18 mouse cellular contexts compared by ENCODE assay signal in genomic region chr6:63381061-63381611, GRCm38 (mm10).
DNase-seq lines count a peak whose midpoint lies in the region; ATAC-seq and TF ChIP-seq lines count a peak whose summit lies in the region.
"Had no signal": no experiment of that assay in that cellular context is flagged by ENCODE, and none has a peak within 500 bp of the region (broad histone marks: within the 10 kb centered on the region; RNA-seq: fewer than 3 reads in every experiment).

No protein-coding gene starts in this region.

- peak; percentile 19; the same call in 1 of the 2 replicates for TF ChIP-seq CTCF in forebrain, postnatal 0 days (IDR thresholded peaks at IDR 0.05; ENCODE audit: low read depth)
- TF ChIP-seq CTCF in lung, postnatal 0 days (IDR thresholded peaks at IDR 0.05): peak; percentile 50

- H3K9ac ChIP-seq in forebrain, postnatal 0 days: no peak overlapping the region
- H3K9ac ChIP-seq in forebrain, embryonic 11.5 days (ENCODE audit: low read length): no peak overlapping the region
- H3K9ac ChIP-seq in lung, postnatal 0 days (replicated peaks; ENCODE audit: low read depth): no peak overlapping the region
- no peak overlapping the region for H3K9ac ChIP-seq in kidney, embryonic 14.5 days (ENCODE audit: low read depth, low read length)
- H3K9ac ChIP-seq: limb, embryonic 12.5 days; lung, embryonic 15.5 days; neural tube, embryonic 13.5 days; stomach, embryonic 15.5 days had no signal

- WGBS in forebrain, postnatal 0 days: 61% methylated on average over 1 of the region's 1 CpGs
- WGBS in forebrain, embryonic 11.5 days: 67% methylated on average over 1 of the region's 1 CpGs
- WGBS in lung, postnatal 0 days: 71% methylated on average over 1 of the region's 1 CpGs
- WGBS in kidney, embryonic 14.5 days: 88% methylated on average over 1 of the region's 1 CpGs

- no peaks in the 10 kb centered on the region for H3K36me3 ChIP-seq in forebrain, postnatal 0 days (ENCODE audit: insufficient read depth)
- no peaks in the 10 kb centered on the region for H3K36me3 ChIP-seq in forebrain, embryonic 11.5 days (ENCODE audit: control insufficient read depth, insufficient read depth, low read length)
- no peaks in the 10 kb centered on the region for H3K36me3 ChIP-seq in lung, postnatal 0 days (ENCODE audit: insufficient read depth, low read length)
- H3K36me3 ChIP-seq in kidney, embryonic 14.5 days (ENCODE audit: control insufficient read depth, insufficient read depth, low read length): no peaks in the 10 kb centered on the region
- H3K36me3 ChIP-seq: limb, embryonic 12.5 days; lung, embryonic 15.5 days; neural tube, embryonic 13.5 days; stomach, embryonic 15.5 days had no signal

- peak; percentile 3 for DNase-seq in forebrain, postnatal 0 days
- no peak for DNase-seq in forebrain, embryonic 11.5 days (ENCODE audit: low spot score)
- DNase-seq in lung, postnatal 0 days (ENCODE audit: low spot score): no peak
- DNase-seq in lung, postnatal 25 days (ENCODE audit: low spot score): no peak
- peak; percentile 39 to 41 for DNase-seq in cerebellum, adult 18-20 months
- peak; percentile 2 for DNase-seq in embryo, embryonic 9.5 days (ENCODE audit: extremely low spot score)
- DNase-seq in thymus, postnatal 25 days: no peak
- DNase-seq: adrenal gland, adult 8-10 months; B cell, adult 2 months; heart, adult 11 months; heart, postnatal 36 days; layer of hippocampus, adult 9-11 months had no signal

- peak; percentile 50 for ATAC-seq in forebrain, postnatal 0 days
- no peak for ATAC-seq in forebrain, embryonic 11.5 days (replicated peaks; ENCODE audit: low FRiP score)
- ATAC-seq in lung, postnatal 0 days: no peak
- ATAC-seq in kidney, embryonic 14.5 days (ENCODE audit: low FRiP score, low TSS enrichment): no peak

- H3K4me2 ChIP-seq in forebrain, postnatal 0 days (ENCODE audit: low read depth): no peak overlapping the region
- no peak overlapping the region for H3K4me2 ChIP-seq in forebrain, embryonic 11.5 days (ENCODE audit: low read depth, low read length, severe bottlenecking)
- H3K4me2 ChIP-seq in lung, postnatal 0 days (replicated peaks; ENCODE audit: low read depth, low read length): no peak overlapping the region
- no peak overlapping the region for H3K4me2 ChIP-seq in kidney, embryonic 14.5 days (replicated peaks; ENCODE audit: low read depth, low read length)
- H3K4me2 ChIP-seq: limb, embryonic 12.5 days; lung, embryonic 15.5 days; midbrain, embryonic 11.5 days; neural tube, embryonic 13.5 days; stomach, embryonic 15.5 days had no signal

- no peak overlapping the region for H3K27ac ChIP-seq in forebrain, postnatal 0 days (ENCODE audit: low read depth, low read length)
- no peak overlapping the region for H3K27ac ChIP-seq in forebrain, embryonic 11.5 days (ENCODE audit: low read depth, low read length)
- H3K27ac ChIP-seq in lung, postnatal 0 days (ENCODE audit: low read length): no peak overlapping the region
- no peak overlapping the region for H3K27ac ChIP-seq in kidney, embryonic 14.5 days (ENCODE audit: low read depth, low read length)
- H3K27ac ChIP-seq: limb, embryonic 12.5 days; lung, embryonic 15.5 days; neural tube, embryonic 13.5 days; stomach, embryonic 15.5 days had no signal

- H3K4me1 ChIP-seq in forebrain, postnatal 0 days (ENCODE audit: insufficient read depth): no peaks in the 10 kb centered on the region
- H3K4me1 ChIP-seq in forebrain, embryonic 11.5 days (replicated peaks; ENCODE audit: control insufficient read depth, insufficient read depth, low read length): no peaks in the 10 kb centered on the region
- H3K4me1 ChIP-seq in lung, postnatal 0 days (ENCODE audit: insufficient read depth, low read depth, low read length): no peaks in the 10 kb centered on the region
- H3K4me1 ChIP-seq in kidney, embryonic 14.5 days (ENCODE audit: control insufficient read depth, insufficient read depth, low read length): no peaks in the 10 kb centered on the region
- H3K4me1 ChIP-seq: limb, embryonic 12.5 days; lung, embryonic 15.5 days; neural tube, embryonic 13.5 days; stomach, embryonic 15.5 days had no signal

- no peaks in the 10 kb centered on the region for H3K9me3 ChIP-seq in forebrain, postnatal 0 days (ENCODE audit: low read length)
- H3K9me3 ChIP-seq in forebrain, embryonic 11.5 days (ENCODE audit: control insufficient read depth, low read length): no peaks in the 10 kb centered on the region
- H3K9me3 ChIP-seq in lung, postnatal 0 days (ENCODE audit: low read length): no peaks in the 10 kb centered on the region
- H3K9me3 ChIP-seq in kidney, embryonic 14.5 days (ENCODE audit: control insufficient read depth, low read length): no peaks in the 10 kb centered on the region
- H3K9me3 ChIP-seq: limb, embryonic 12.5 days; lung, embryonic 15.5 days; neural tube, embryonic 13.5 days; stomach, embryonic 15.5 days had no signal

- TF ChIP-seq EP300 in lung, postnatal 0 days (IDR thresholded peaks at IDR 0.05): no peak

- no peaks in the 10 kb centered on the region for H3K27me3 ChIP-seq in forebrain, postnatal 0 days (ENCODE audit: insufficient read depth, low read length)
- no peaks in the 10 kb centered on the region for H3K27me3 ChIP-seq in forebrain, embryonic 11.5 days (ENCODE audit: control insufficient read depth, insufficient read depth, low read length)
- no peaks in the 10 kb centered on the region for H3K27me3 ChIP-seq in lung, postnatal 0 days (replicated peaks; ENCODE audit: insufficient read depth, low read length)
- H3K27me3 ChIP-seq in kidney, embryonic 14.5 days (ENCODE audit: control insufficient read depth, insufficient read depth, low read length): no peaks in the 10 kb centered on the region
- H3K27me3 ChIP-seq: limb, embryonic 12.5 days; lung, embryonic 15.5 days; neural tube, embryonic 13.5 days; stomach, embryonic 15.5 days had no signal

- no peak overlapping the region for H3K4me3 ChIP-seq in forebrain, postnatal 0 days (ENCODE audit: low read depth, low read length)
- no peak overlapping the region for H3K4me3 ChIP-seq in forebrain, embryonic 11.5 days (ENCODE audit: low read depth, low read length)
- no peak overlapping the region for H3K4me3 ChIP-seq in lung, postnatal 0 days (ENCODE audit: low read depth, low read length)
- H3K4me3 ChIP-seq in kidney, embryonic 14.5 days (ENCODE audit: low read length): no peak overlapping the region
- H3K4me3 ChIP-seq: limb, embryonic 12.5 days; lung, embryonic 15.5 days; neural tube, embryonic 13.5 days; stomach, embryonic 15.5 days had no signal

Comparison
In these comparisons a context has a peak if more than half of its experiments do, and no peak if none do; other contexts are left out.
1. DNase-seq: peak in forebrain, postnatal 0 days (single experiment), cerebellum, adult 18-20 months (2 of 2) and embryo, embryonic 9.5 days (single experiment); none in forebrain, embryonic 11.5 days (single experiment), lung, postnatal 0 days (single experiment), lung, postnatal 25 days (single experiment) and thymus, postnatal 25 days (single experiment).